Mouse (Mus musculus) c-Kit-positive CD71-positive TER-119-negative erythroid progenitor cells, embryonic 14.5 days (primary cell): Measurements from ENCODE around the gene Kmt5b.
A peak's percentile ranks its signal among the peaks of the same experiment; 100 is the strongest.

Experiments
- DNase-seq: peaks from one replicate; pipeline ENCODE4 v3.0.0-alpha.2; 2013; ENCODE audit warnings: low read depth

The Kmt5b gene

GRCm38 (mm10) chr19:3767276-3767780, at the start of gene Kmt5b:
Kmt5b (plus strand) TSS chr19:3767421.
- DNase-seq, result peak; percentile 20

DNA sequence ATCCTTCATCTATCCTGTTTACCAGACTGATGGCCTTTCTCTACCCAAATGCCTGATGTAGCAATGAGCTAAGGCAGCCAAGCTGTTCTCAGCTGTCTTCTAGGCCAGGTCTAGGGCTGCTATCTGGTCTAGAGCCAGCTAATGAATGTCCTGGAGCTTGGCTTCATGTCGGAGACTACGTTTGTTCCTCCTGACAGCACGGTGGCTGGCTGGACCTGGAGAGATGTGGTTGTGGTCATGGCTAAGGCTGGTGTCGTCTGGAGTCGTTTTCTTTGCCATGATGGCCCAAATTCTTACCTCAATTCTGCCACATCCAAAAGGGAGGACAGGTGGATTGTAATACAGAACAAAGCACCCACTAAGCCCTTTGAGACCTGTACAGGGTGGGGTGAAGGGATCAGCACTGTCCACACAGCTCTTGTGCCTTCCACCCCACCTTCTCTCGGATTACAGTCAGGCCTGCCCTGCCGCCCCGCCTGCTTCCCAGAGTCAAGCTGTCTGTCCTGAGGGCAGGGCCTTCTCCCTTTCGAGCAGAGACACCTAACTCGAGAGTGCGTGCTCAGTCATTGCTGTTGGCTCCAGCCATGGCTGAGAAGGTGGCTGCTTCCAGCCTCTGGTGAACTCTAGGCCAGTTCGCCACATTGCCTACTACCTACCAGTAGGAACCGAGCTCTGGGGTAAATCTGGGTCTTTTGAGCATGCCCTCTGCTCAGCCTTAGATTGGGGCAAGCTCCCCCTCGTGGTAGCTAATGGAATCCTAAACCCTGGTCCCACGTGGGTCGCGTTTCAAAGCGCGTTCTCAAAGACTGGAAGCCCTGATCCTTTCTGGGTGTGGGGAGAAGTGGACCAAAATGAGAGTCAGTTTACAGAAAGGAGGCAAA, 48.5 kb upstream of the Kmt5b start:
- DNase-seq, result peak; percentile 55

DNA sequence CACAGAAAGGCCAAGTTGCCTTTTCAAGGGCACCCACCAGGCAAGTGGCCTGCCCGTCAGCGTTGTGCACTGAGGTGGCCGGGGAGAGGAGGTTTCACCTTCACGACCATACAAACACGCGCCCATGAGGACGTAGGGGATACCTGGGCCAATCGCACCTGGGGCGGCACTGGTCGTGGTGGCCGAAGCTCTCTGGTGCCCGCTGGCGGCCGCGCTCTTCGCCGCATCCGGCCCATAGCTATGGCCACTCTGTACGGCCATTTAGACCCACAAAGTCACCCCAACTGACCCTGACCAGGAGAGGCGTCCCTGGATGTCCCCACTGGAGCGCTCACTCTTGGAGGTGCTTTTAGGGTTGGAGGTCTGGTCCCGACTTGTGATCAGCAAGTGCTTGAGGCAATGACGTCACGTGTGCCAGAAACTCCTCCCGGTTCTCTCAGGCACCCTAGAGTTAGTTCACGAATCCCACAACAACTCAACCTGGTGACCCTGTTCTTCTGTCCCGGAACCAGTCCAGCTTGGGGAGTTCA, 47.8 kb upstream of the Kmt5b start:
- DNase-seq, result peak; percentile 40

GRCm38 (mm10) chr19:3723170-3723569, 44.1 kb upstream of the Kmt5b start:
- DNase-seq, result no peak

DNA sequence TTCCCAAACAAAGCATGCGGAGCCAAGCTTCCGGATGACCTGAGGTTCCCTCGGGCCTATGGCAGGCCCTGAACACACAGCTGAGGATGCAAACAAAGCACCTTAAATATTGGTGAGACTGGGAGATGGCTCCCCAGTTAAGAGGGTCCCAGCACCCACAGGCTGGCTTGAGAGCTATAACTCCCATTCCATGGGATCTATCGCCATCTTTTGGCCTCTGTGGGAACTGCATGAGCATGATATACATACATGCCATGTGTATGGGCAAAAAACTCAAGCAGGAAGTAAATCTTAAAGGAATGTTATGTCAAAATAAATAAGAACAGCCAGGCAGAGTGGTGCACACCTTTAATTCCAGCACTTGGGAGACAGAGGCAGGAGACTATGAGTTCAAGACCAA, 43.3 kb upstream of the Kmt5b start:
- DNase-seq, result peak; percentile 47

DNA sequence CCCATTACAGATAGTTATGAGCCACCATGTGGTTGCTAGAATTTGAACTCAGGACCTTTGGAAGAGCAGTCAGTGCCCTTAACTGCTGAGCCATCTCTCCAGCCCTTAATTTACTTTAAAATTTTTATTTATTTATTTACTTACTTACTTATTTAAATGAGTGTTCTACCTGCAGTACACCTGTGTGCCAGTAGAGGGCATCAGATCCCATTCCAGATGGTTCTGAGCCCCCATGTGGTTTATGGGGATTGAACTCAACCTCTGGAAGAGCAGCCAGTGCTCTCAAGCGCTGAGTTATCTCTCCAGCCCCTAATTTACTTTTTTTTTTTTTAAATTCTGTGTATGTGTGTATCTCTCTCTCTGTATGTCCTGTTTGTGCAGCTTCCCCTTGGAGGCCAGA, 42.4 kb upstream of the Kmt5b start:
- DNase-seq, result peak; percentile 72

- no peak for DNase-seq
Observed at GRCm38 (mm10) chr19:3728901-3729300, 38.3 kb upstream of the Kmt5b start.

GRCm38 (mm10) chr19:3730781-3731646, 36.2 kb upstream of the Kmt5b start:
- no peak for DNase-seq

DNA sequence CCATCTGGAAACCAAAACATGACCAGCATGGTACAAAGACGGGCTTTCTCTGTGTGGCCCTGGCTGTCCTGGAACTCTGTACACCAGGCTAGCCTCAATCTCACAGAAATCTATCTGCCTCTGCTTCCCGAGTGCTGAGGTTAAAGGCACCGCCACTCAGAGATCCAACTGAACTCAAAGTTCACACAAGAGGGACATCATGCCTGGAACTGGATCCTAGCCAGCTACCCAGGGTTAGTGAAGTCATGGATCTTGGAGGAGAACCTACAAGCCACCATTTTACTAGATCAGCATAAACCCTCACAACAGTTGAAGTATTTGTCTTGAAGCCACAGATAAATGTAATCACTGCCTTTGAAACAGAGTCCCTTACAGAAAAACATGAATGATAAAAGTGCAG, 31.2 kb upstream of the Kmt5b start:
- no peak for DNase-seq

GRCm38 (mm10) chr19:3739650-3740049, 27.6 kb upstream of the Kmt5b start:
- DNase-seq, result no peak

GRCm38 (mm10) chr19:3742716-3743115, 24.5 kb upstream of the Kmt5b start:
- DNase-seq, result no peak

GRCm38 (mm10) chr19:3743362-3743761, 23.9 kb upstream of the Kmt5b start:
- DNase-seq, result no peak

DNA sequence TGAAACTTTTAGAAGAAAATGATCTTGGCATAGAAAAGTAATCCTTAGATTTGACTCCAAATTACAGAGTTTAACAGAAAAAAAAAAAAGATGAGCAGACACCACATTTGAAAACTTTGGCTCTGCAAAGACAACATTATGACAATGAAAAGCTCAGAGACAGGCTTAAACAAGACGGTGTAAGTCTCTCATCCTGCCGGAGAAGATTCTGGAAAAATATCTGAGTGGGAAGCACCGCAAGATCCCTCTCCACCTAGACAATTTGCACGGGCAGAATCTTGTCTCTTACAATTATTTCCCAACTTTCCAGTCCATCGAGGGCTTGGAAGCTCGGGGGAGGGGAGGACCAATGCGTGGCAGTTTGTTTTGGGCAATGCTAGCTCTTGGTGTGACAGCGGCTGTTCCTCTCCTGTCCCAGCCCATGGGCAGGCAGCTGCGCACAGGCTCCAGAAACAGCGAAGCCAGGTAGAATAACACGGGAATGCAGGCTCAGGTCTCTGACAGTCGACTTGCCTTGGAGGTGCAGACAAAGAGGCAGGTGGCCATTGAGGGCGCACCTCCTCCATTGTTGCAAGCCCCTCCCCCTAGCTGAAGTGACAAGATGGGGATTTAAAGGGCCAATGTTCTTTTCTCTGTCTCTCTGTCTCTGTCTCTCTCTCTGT, 23.2 kb upstream of the Kmt5b start:
- DNase-seq, result no peak

DNA sequence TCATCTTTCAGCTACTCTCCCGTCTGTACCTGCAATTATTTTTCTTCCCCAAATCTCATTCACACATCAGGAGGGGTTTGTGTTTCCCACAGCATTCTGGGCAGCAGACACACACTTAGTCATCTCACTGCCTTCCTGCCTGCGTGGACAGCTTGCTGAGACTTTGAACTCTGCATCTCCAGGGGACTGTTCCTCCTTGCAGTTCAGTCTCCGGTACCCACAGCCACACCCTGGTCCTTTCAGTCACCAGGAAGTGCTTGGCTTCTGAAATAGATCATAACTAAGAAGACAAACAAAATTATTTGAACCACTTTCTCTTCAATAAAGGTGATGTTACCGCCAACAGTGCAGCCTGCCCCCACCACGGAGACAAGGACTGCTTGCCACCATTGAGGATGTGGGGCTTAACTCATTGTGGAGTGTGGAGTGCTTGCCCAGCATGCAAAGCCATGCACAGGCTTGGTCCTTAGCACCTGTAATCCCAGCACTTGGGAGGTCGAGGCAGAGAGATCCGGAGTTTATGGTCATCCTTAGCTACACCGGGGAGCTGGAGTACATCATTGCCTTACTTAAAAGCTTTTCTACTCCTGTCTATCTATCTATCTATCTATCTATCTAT, 14.5 kb upstream of the Kmt5b start:
- no peak for DNase-seq

DNA sequence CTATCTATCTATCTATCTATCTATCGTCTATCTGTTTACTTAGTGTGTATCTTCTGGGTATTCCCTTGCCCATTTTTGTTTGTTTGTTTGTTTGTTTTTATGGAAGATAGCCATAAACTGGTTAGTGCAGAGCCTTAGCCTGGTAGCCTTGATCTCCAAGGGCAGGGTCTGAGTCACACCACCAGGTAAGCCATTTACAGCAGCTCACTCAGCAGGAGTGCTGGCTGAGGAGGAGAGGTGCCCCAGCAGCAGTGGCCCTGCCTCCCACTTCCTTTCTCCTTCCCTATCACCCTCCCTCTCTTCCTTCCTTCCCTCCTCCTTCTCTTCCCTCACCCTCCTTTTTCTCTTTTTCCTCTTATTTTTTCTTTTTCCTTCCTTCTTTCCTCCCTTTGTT, 14.0 kb upstream of the Kmt5b start:
- DNase-seq, result no peak

DNA sequence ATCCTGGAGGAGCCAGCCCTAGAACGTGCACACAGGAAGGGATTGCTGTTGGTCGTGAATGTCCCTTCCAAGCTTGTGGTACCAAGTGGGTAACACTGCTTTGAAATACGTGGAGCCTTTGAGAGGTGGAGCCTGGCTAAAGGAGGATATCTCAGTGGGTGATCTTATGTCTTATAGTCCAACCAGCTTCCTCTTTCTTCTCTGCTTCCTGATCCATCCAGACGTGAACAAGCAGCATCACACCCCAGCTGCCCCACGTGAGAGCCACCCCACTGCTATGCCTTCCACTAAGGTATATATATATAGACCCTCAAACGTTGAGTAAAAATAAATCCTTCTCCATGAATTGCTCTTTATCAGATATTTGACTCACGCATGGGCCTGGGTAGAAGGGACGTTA, 13.5 kb upstream of the Kmt5b start:
- no peak for DNase-seq

GRCm38 (mm10) chr19:3757861-3758260, 9.4 kb upstream of the Kmt5b start:
- no peak for DNase-seq

DNA sequence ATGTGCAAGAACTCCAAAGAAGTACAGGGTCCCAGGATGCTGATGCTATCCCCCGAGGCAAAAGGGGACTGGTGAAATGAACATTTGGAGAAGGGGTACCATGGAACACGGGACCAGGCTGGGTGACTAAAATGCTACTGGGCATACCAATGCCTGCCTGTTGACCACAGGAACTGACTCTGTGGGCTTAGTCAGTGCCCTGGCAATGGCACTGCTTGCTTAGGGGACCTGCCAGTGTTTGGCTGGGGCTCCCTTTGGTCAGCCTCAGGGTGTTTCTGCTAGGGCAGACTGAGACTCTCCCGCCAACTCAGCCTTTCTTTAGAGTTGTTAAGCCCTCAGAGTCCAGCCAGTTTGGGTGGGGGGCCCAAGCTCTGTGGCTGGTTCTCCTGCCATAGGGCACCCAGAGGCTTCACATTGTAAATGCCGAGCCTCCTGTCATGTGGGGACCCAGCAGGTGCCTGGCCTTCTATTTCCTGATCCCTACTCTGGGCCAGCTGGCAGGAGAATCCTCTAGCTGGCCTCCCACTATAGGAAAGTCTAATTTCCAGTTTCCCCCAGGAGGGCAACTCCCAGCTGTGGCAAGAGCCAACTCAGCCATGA, 1.9 kb upstream of the Kmt5b start:
- DNase-seq, result no peak

- DNase-seq, result no peak
Observed at GRCm38 (mm10) chr19:3766378-3766777, 843 bp upstream of the Kmt5b start.

DNA sequence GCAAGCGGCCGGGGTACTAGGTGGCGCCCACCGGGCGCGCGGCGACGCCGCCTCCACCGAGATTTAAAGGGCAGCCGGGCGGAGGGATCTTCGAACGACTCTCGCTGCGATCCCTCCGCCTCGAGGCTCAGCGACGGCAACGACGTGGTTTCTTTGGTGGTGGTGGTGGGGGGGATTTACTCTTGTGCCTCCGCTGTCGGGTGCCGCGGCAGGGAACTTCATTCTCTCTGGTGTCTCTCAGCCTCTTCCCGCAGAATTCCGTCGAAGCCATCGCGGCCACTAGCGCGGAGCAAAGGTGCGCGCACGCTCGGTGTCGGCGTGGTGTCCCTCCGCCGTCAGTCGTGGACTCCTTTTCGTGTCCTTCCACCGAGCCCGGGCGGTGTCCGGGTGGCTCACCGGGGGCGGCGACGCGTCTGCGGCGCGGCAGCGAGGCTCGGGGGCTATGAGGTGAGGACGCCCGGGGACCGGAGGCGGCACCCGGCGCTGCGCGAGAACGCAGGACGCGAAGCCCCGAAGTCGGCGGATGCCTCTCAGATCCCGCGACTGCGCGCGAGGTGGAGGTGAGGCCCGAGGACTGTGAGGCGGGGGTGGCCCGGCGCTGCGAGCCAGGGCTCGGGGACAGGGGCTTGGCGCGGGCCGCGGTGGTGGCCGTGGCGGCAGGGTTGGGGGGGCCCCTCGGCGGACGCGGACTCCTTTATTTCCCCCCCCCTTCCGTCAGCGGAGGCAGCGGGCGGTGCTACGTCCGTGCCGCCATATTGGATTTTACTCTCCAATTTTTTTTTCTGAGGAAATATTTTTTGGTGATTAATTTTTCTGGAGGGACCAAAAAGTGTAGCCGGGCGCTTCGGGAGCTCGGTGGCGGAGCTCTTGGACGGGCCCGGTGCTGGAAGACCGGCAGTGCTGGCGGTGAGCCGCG, 818 bp downstream of the Kmt5b start:
- peak; percentile 65 for DNase-seq
